Mouse (Mus musculus) adrenal gland, postnatal 0 days (tissue): ENCODE results near the gene Gm10198. TPM values are rescaled to one million over a fixed set of nuclear protein-coding genes. Genes with fewer than 3 reads are reported as not detected.

Experiments
- polyA plus RNA-seq: library from polyadenylated mRNA; unstranded; fragments of >200 nt; fragmentation: Nextera tagmentation; extraction: Ambion mirVana; gene quantifications from 2 replicates; pipeline ENCODE4 v1.2.1, GENCODE M21; 2015

The Gm10198 gene
- not detected in 2 replicates for polyA plus RNA-seq

DNA sequence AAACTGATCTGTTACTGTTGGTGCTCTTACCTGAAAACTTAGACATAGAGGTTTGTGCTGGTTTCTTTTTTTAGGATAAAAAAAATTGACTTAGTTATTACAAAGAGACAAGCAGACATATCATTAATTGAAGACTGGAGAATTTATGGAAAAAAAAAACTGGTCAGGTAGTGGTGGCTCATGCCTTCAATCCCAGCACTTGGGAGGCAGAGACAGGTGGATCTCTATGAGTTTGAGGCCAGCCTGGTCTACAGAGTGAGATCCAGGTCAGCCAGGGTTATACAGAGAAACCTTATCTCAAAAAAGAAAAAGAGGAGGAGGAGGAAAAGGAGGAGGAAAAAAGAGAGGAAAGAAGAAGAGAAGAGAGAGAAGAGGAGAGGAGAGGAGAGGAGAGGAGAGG is at the start of gene Gm10198:
Gm10198 (plus strand) TSS at position 301 of the 400 bp plus-strand sequence.

Other genes with a start within 250 kb of the Gm10198 start
- gene Gpbp1, start 102.7 kb upstream of the Gm10198 start, polyA plus RNA-seq, result 64.0 and 75.3 TPM in 2 replicates
- gene Gm49496, start 42.8 kb upstream of the Gm10198 start, polyA plus RNA-seq, result not detected in 2 replicates
- gene Mier3, start 88.2 kb downstream of the Gm10198 start, polyA plus RNA-seq, result 10.4 and 14.2 TPM in 2 replicates
- gene Map3k1, start 216.2 kb downstream of the Gm10198 start, polyA plus RNA-seq, result 12.6 and 19.7 TPM in 2 replicates